Mouse (Mus musculus): Measurements from ENCODE around the gene Syt17.

The Syt17 gene

GRCm38 (mm10) chr7:118448134-118448967, at the start of gene Syt17:
Gene Syt17 (minus strand): TSS chr7:118448222.
- DNase-seq, result peak; percentile 47 to 62

DNA sequence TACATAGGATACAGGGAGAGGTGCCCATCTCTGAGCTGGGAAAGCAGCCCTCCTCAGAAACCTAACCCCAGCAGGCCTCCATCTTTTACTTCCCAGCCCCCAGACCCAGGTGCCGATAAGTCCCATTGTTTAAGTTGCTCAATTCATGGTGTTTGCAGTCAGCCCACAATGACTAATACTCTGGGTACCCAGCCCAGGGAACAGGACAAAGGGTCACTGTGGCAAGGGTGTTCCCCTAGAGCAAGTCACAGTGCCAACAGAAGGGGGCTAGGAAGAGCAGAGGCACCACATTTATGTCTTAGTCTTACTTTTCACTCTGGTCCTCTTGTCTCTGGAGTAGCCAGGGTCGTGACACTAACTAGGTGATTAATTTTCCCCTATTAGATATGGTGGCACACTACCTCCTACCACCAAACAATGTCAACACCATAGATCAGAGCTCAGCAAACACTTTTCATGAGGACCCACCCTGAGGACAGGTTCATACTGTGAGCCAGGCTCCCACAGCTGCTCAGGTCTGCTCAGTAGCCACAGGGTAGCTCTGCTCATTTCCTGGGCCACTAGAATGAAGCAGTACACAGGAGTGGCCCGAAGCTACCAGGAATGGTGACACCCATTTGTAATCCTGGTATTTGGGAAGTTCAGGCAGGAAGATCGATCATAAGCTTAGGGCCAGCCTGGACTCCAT, 47.0 kb upstream of the Syt17 start:
- DNase-seq, result no peak

- no peak for DNase-seq
These were observed 45.9 kb upstream of the Syt17 start for GRCm38 (mm10) chr7:118493892-118494291.

DNA sequence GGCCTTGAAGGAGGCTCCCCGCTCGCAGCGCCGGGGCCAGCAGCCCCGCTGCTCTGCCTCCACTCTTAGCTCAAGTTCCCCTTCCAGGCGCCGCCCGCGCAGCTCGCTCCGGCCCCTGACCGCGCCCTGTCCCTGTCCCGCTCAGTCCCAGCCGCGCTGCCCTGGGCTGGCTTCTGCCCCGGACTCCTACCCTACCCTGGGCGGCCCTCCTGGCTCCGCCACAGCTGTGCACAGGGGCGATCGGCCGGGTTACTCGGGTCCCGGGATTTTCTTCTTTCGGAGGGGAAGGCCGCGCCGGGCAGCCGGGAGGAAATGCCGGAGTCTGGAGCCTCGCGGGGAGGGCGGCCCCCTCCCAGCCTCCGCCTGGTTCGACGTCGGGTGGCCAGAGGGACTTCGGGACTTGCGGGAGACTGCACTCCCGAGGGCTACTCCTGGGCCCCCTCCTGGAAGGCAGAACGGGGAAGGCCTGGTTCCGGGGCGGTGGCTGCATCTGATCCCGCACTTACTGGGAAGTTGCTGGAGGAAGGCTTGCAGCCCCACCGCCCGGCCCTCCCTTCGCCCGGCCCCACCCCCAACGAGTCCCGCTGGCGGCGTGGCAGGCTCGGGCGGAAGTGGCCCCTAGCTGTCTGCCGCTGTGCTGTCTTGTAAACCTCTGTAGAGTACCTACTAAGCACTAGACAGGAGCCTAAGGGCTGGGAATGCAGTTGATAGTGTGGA, 43.6 kb upstream of the Syt17 start, which contains the start of gene Itpripl2:
Gene Itpripl2, minus strand, starts transcription at position 545 of the 717 bp plus-strand sequence.
- peak; percentile 63 to 68 for DNase-seq

DNA sequence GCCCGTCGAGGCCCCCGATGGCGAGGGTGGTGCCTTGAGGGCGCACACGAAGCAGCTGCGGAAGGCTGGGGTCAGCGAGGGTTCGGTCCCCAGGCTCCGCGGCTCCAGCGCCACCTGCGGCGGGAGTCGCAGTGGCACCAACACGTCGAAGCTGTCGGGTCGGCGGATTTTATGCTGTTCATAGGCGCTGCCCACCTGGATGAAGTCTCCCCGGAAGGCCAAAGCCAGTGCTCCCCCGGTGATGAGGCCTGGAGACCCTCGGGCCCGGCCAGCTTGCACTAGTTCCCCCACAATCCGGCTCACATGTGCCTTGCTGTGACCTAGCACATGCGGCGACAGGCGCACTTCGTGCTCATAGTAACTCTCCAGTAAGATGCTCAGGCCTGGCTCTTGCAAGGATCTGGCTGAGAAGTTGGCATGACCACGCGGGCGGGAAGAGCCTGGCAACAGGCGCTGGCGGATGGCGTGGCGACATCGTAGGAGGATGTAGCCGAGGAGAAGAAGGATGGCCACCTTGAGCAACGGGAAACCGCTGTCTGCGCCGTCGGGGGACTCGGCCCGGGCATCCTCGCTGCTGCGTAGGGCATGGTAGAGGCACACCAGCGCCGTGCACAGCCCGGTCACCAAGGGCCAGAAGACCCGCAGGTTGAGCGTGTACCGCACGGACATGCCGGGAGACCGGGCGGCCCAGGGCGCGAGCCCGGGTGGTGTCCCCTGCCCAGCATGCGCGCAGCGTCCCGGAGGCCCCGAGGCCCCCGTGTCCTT, 42.8 kb upstream of the Syt17 start:
- DNase-seq, result no peak

DNA sequence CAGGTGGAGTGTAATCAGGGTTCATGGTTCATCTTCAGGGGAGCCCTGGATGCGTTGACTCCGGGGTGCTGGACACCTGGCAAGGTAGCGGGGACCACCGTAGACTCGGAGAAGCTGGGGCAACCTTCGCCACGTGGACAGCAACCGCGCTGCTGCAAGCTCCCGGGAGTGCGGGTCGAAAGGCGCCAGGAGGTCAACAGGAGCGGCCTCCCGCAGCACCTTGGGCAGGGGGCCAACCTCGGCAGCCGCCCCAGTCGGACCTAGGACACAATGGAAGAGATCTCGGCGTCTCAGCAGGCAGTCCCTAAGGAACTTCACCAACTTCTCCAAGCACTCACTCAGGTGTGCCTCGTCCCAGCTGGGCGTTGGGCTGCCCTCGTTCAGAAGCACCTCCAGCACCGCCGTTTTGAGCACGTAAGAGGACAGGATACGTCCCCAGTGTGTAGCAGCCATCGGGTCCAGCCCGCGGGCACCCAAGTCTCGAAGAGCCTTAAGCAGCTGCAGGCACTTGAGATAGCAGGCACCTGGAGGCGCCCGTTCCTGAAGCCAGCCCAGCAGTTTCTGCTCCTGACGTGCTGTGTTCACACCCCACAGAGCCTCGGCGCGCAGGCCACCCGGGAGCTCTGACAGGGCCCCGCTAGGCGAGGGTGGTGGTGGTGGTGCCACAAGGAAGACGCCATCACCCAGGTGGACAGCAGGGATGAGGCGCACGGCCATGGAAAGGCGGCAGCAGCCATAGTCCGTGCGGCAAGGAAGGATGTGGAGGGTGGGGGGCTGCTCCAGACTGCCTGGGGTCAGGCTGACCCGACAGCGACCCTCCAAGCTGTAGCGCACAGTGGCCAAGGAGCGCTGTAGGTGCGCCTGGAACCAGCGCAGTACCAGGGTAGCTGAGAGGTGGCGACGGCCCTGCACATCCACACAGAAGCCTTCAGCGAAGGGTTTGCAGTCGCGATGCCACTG, 42.0 kb upstream of the Syt17 start:
- no peak for DNase-seq

GRCm38 (mm10) chr7:118488060-118488664, 40.1 kb upstream of the Syt17 start:
- DNase-seq, result no peak

DNA sequence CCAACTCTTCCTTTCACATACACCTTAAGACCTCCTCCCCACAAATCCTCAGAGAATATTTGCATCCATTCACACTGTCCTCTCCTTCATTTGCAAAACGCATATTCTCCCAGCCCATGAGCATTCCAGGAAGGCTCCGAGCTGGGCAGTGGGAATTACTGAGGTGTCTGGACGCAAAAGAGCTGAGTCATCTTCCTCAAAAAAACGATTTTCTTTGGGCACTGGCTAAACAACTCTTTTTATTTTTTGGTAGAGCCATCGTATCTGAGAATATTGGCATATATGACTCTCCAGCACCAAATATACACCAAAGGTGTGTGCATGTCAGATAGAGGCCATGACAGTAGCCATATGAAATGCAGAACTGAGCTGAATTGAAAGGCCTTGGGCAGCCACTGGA, 38.9 kb upstream of the Syt17 start:
- no peak for DNase-seq

DNA sequence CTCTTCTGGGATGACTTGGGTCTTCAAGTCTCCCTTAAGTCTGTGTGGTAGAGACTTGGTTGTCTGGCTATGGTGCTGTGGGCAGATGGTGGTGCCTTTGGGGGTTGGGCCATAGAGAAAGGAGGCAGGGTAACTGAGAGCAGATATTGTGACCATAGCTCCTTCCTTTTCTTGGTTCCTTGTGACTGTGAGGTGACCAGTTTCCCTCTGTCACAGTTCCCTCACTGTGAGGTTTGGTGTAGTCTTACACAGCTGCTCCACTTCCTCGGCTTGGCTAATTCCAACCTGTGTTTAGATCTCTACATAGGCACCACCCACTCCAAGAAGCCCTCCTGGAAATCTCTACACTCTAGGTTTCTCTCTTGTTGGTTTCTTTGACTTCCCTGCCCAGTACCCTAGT, 36.0 kb upstream of the Syt17 start:
- DNase-seq, result no peak

GRCm38 (mm10) chr7:118482001-118482400, 34.0 kb upstream of the Syt17 start:
- DNase-seq, result no peak

GRCm38 (mm10) chr7:118481047-118481810, 33.2 kb upstream of the Syt17 start:
- no peak for DNase-seq

- no peak for DNase-seq
These were observed 32.2 kb upstream of the Syt17 start for GRCm38 (mm10) chr7:118480160-118480709.

DNA sequence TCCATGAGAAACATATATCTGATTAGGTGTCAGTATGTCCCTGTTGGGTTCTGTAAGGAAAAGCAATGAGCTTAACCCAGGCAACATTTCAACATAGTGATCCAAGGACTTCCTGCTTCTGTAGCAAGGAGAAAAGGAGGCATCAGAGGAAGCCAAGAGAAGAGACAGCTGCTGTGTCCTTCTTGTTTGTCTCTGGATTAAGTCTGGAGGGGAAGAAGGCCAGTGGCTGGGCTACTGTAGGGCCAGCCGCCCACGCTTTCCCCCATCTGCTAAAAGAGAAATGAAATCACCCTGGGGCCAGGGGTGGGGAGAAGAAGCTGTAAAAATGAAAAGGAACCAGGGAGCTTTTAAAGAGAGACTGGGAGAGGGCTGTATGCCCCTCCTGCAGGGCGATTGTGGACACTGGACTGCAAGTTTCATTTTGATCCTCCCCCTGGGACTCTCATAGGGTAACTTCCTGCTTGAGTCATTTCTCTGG, 30.9 kb upstream of the Syt17 start:
- peak; percentile 39 to 61 for DNase-seq

- DNase-seq, result no peak
These were observed 28.4 kb upstream of the Syt17 start for GRCm38 (mm10) chr7:118476428-118476827.

- peak; percentile 22 to 26 for DNase-seq
These were observed 27.1 kb upstream of the Syt17 start for GRCm38 (mm10) chr7:118475008-118475705.

DNA sequence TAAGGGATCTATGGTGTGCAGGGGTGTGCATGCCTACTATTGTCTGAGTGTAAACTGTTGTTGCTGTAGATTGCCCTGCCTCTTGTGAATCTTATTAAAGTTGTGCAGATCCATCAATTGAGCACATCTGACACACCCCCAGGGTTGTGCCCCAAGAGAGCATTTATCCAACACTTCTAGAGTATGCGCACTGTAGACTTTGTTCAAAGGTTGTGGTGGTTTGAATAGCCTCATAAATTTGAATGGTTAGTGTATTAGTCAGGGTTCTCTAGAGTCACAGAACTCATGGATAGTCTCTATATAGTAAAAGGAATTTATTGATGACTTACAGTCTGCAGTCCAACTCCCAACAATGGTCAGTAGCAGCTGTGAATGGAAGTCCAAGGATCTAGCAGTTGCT, 24.9 kb upstream of the Syt17 start:
- no peak for DNase-seq

- no peak for DNase-seq
These were observed 20.0 kb upstream of the Syt17 start for GRCm38 (mm10) chr7:118468060-118468459.

DNA sequence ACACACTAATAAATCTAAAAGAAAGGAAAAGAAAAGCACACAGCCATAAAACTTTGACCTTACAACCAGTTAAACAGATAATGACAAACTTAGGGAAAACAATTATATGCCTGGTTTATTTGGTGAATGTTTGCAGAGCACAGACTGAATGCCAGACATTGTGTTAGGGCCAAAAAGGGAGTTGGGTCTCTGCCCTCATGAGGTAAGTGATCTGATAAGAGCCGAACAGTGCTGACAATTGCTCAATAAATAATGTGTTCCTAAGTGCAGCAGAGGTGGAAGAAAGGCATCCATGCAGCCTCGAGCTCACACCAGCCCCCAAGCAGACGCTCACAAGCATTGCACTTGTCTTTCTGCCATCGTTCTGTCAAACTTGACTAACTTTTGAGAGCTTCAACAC, 16.4 kb upstream of the Syt17 start:
- no peak for DNase-seq
